Mouse (Mus musculus): ENCODE data around the gene Cpeb4. TPM values are rescaled to one million over a fixed set of nuclear protein-coding genes. Genes with fewer than 3 reads are reported as not detected.

The Cpeb4 gene
- polyA plus RNA-seq, 1 experiment from 2014 or later, result 15.1 TPM

DNA sequence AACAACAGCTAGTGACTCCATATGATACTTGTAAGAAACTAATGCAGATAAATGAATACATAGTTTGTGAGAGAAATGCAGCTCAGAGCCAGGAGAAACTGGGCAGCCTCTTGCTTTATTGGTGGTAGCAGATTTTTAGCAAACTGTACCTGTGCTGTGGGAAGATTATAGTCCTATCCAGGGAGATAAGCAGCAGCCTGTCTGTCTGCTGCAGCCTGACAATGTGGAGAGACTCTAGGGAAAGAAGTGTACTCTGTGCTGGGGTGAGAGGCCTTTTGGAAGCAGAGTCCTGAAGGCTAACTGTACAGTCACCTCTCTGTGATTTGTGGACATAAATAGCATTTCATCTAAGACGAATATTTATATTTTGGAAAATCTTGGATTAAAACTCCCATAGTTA lies 11.7 kb downstream of the Cpeb4 start:
- no peaks in the 10 kb centered on the region for H3K36me3 ChIP-seq
- WGBS, result 89% methylated on average over 1 of the region's 1 CpGs
- no peaks in the 10 kb centered on the region for H3K9me3 ChIP-seq
- H3K9ac ChIP-seq, result no peak overlapping the region; the same call in 1 of the 2 replicates
- ATAC-seq (ENCODE audit: low read depth), result no peak
- H3K4me1 ChIP-seq (replicated peaks), result peaks cover 27% of the 10 kb centered on the region
- H3K27ac ChIP-seq (replicated peaks), result no peak overlapping the region
- H3K4me2 ChIP-seq, result no peak overlapping the region
- H3K27me3 ChIP-seq, result no peaks in the 10 kb centered on the region
- no peak overlapping the region for H3K4me3 ChIP-seq

GRCm38 (mm10) chr11:31885765-31886164 lies 13.8 kb downstream of the Cpeb4 start:
- Histone ChIP-seq H3K9me3 (no peaks in the 10 kb centered on the region), H3K9ac (no peak overlapping the region), H3K4me2 (no peak overlapping the region), H3K4me3 (no peak overlapping the region), H3K36me3 (peaks cover 4% of the 10 kb centered on the region; the same call in 1 of the 2 replicates), H3K4me1 (replicated peaks) (peaks cover 27% of the 10 kb centered on the region), H3K27me3 (no peaks in the 10 kb centered on the region), H3K27ac (replicated peaks) (no peak overlapping the region)
- no peak for ATAC-seq (ENCODE audit: low read depth)
- WGBS, result 76% methylated on average over 1 of the region's 1 CpGs

DNA sequence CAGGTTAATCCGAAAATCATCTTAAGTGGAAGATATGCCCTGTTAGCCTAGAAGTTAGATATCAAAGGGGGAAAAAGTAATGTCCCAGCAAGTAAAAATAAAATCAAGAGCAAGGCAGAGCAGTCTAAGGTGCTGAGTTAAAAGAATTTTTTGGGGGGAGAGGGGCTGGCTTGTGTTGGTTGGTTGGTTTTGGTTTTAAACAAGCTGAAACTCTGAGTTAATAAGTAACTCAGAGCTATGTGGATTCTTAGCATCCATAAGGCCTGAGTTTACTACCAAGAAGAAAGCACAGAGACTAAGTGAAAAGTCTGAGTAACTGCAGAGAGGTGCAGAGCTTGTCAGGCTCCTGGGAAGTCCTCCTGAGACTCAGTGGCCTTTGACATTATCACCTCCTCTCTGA lies 16.2 kb downstream of the Cpeb4 start:
- no peaks in the 10 kb centered on the region for H3K9me3 ChIP-seq
- H3K36me3 ChIP-seq, result peaks cover 4% of the 10 kb centered on the region; the same call in 1 of the 2 replicates
- no peaks in the 10 kb centered on the region for H3K27me3 ChIP-seq
- H3K4me3 ChIP-seq, result no peak overlapping the region
- ATAC-seq (ENCODE audit: low read depth), result no peak
- peaks cover 10% of the 10 kb centered on the region for H3K4me1 ChIP-seq (replicated peaks)
- no peak overlapping the region for H3K27ac ChIP-seq (replicated peaks)
- 81% methylated on average over 1 of the region's 1 CpGs for WGBS
- no peak overlapping the region for H3K4me2 ChIP-seq
- H3K9ac ChIP-seq, result no peak overlapping the region

GRCm38 (mm10) chr11:31892152-31892551 lies 20.1 kb downstream of the Cpeb4 start:
- H3K4me1 ChIP-seq (replicated peaks), result peaks cover 3% of the 10 kb centered on the region
- no peak overlapping the region for H3K4me2 ChIP-seq
- no peak overlapping the region for H3K27ac ChIP-seq (replicated peaks)
- no peak overlapping the region for H3K9ac ChIP-seq
- H3K27me3 ChIP-seq, result no peaks in the 10 kb centered on the region
- H3K4me3 ChIP-seq, result no peak overlapping the region
- H3K9me3 ChIP-seq, result no peaks in the 10 kb centered on the region
- ATAC-seq (ENCODE audit: low read depth), result no peak
- peaks cover 4% of the 10 kb centered on the region; the same call in 1 of the 2 replicates for H3K36me3 ChIP-seq
- 72% methylated on average over 3 of the region's 3 CpGs for WGBS

GRCm38 (mm10) chr11:31893639-31894038 lies 21.6 kb downstream of the Cpeb4 start:
- H3K27me3 ChIP-seq, result no peaks in the 10 kb centered on the region
- ATAC-seq (ENCODE audit: low read depth), result no peak
- H3K9me3 ChIP-seq, result no peaks in the 10 kb centered on the region
- no peak overlapping the region for H3K4me2 ChIP-seq
- WGBS, result 75% methylated on average over 2 of the region's 2 CpGs
- H3K36me3 ChIP-seq, result peaks cover 7% of the 10 kb centered on the region; the same call in 1 of the 2 replicates
- H3K9ac ChIP-seq, result no peak overlapping the region
- H3K4me1 ChIP-seq (replicated peaks), result peaks cover 3% of the 10 kb centered on the region
- H3K27ac ChIP-seq (replicated peaks), result no peak overlapping the region
- H3K4me3 ChIP-seq, result no peak overlapping the region

DNA sequence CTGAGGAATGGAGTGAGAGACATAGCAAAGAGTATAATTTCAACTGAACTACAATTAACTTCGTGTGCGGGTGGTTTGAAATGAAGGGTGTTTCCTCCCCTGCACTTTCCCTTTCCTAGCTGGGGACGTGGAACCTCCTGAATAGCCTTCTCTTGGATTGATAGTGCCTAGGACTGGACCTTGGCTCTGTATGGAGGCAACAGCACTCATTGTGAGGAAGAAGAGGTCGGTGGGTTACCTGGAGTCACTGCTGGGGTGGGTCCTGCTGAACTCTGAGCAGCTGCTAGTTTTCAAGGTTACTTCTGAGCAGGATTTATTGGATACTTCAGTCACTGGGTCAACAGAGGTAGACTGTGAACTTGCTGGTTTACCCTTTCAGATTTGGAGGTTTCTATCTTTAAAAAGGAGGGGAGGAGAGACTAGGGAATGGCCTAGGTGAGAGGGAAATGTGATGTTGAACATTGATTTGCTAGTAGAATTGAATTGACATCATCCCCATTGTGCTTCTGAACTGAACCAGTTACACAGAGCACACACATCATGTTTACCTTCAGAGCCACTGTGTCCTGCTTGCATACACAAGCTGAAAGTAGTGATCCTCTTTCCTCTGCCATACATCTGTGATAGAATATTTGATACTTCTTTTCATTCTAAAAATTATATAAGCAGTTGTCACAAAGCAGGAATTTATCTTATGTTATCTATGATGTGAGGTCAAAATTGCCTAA lies 24.2 kb downstream of the Cpeb4 start:
- H3K4me3 ChIP-seq, result no peak overlapping the region
- no peak overlapping the region for H3K4me2 ChIP-seq
- peaks cover 3% of the 10 kb centered on the region; the same call in 1 of the 2 replicates for H3K36me3 ChIP-seq
- no peak overlapping the region for H3K27ac ChIP-seq (replicated peaks)
- WGBS, result 73% methylated on average over 4 of the region's 4 CpGs
- H3K9me3 ChIP-seq, result no peaks in the 10 kb centered on the region
- H3K9ac ChIP-seq, result no peak overlapping the region
- no peak for ATAC-seq (ENCODE audit: low read depth)
- peaks cover 3% of the 10 kb centered on the region for H3K4me1 ChIP-seq (replicated peaks)
- H3K27me3 ChIP-seq, result no peaks in the 10 kb centered on the region

- Histone ChIP-seq H3K4me2 (no peak overlapping the region), H3K27me3 (no peaks in the 10 kb centered on the region), H3K36me3 (peaks cover 3% of the 10 kb centered on the region; the same call in 1 of the 2 replicates), H3K4me3 (no peak overlapping the region), H3K9me3 (no peaks in the 10 kb centered on the region), H3K27ac (replicated peaks) (no peak overlapping the region), H3K9ac (no peak overlapping the region), H3K4me1 (replicated peaks) (peaks cover 3% of the 10 kb centered on the region; the same call in 1 of the 2 replicates)
- ATAC-seq (ENCODE audit: low read depth), result no peak
- WGBS, result 90% methylated on average over 3 of the region's 3 CpGs
Observed at GRCm38 (mm10) chr11:31896905-31897304, 24.9 kb downstream of the Cpeb4 start.

DNA sequence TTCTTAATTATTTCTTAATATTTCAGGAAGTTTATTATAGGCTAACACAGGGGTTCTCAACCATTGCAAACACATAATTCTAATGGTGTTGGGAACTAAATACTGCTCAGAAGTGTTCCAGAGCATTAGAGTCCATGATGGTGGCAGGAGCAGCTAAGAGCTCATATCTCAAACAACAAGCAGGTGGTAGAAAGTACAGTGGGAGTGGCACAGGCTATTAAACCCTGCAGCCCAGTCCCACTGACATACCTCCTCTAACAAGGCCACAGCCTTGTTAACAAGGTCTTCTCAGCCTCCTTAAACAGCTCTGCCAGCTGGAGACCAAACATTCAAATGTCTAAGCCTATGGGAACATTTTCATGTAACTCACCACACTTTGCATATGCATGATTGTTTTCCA lies 27.2 kb downstream of the Cpeb4 start:
- Histone ChIP-seq H3K4me2 (no peak overlapping the region), H3K4me3 (no peak overlapping the region), H3K36me3 (peaks cover 3% of the 10 kb centered on the region; the same call in 1 of the 2 replicates), H3K9me3 (no peaks in the 10 kb centered on the region), H3K4me1 (replicated peaks) (no peaks in the 10 kb centered on the region), H3K27me3 (no peaks in the 10 kb centered on the region), H3K27ac (replicated peaks) (no peak overlapping the region), H3K9ac (no peak overlapping the region)
- ATAC-seq (ENCODE audit: low read depth), result no peak

DNA sequence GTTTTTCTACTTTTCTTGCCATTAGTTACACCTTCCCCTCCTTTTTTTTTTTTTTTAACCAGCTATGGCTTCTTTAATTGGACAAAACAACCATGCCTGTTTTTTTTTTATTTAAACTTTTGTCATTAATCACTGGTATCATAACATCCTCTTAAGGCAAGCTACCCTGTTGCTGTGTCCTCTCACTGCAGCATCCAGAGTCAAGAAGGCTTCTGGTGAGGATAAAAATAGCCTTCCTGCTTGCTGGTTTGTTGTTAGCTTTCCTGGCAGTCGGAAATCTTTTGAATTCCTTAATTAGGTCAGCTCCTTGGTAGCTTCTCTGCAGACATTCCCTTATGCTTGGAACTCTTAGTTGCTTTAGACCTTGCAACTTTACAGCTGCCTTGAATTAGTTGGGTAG lies 28.7 kb downstream of the Cpeb4 start:
- Histone ChIP-seq H3K27me3 (no peaks in the 10 kb centered on the region), H3K36me3 (peaks cover 3% of the 10 kb centered on the region; the same call in 1 of the 2 replicates), H3K4me3 (no peak overlapping the region), H3K4me1 (replicated peaks) (no peaks in the 10 kb centered on the region), H3K27ac (replicated peaks) (no peak overlapping the region), H3K4me2 (no peak overlapping the region), H3K9ac (no peak overlapping the region), H3K9me3 (no peaks in the 10 kb centered on the region)
- ATAC-seq (ENCODE audit: low read depth), result no peak
- 15% methylated on average over 1 of the region's 1 CpGs for WGBS

DNA sequence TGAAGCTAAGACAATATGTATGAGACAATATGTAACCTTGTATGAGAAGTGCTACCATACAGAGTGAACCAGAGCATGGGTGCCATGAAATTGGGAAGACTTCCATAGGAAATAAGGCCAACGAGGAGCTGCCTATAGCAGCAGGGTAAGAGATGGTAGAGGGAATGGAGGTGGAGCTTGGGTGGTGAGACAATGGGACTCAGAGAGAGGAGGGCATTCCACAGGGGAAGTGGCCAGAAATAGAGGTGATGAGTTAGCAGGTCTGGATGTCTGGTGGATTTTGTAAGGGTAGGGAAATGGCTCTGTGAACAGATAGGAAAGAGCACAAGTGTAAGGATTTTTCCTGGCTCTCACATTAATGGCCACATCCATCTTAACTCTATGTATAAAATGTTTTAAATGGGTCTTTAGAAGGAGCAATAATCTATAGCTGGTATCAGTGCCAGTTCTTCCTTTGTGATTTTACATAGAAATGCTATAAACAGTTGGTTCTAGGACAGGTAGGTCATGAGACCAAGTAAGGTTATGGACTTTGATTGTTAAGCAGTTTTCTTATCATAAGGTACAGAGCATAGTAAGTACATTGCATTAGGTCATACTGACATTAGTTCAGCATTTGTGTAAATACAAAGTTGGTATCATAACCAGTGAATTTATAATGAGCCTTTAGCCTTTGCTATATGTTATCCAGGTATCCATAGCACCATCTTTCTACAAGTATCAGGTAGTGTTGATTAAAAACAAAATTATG lies 30.4 kb downstream of the Cpeb4 start:
- H3K4me3 ChIP-seq, result no peak overlapping the region
- H3K9ac ChIP-seq, result no peak overlapping the region
- no peak overlapping the region for H3K4me2 ChIP-seq
- no peaks in the 10 kb centered on the region for H3K4me1 ChIP-seq (replicated peaks)
- H3K36me3 ChIP-seq, result peaks cover 3% of the 10 kb centered on the region; the same call in 1 of the 2 replicates
- WGBS, result 74% methylated on average over 1 of the region's 1 CpGs
- no peaks in the 10 kb centered on the region for H3K27me3 ChIP-seq
- no peak overlapping the region for H3K27ac ChIP-seq (replicated peaks)
- H3K9me3 ChIP-seq, result no peaks in the 10 kb centered on the region
- no peak for ATAC-seq (ENCODE audit: low read depth)

DNA sequence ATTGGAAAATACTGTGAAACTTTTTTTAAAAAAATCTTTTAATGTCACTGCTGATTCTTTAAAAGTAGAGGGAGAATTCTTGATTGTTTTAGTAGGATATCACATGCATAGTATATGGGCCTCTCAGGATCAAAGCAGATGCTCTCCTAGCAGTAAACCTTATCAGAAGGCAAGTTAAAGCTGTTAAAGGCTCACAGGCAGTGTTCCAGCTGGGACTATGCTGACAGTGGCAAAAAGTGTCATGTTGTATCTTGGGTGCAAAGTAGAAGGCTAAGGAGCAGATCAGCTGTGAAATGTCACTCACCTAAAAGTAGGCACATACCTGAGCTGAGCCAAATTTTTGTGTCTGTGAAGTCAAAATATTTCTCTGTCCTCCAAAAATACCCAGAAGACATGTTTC lies 34.5 kb downstream of the Cpeb4 start:
- H3K4me3 ChIP-seq, result no peak overlapping the region
- no peak overlapping the region for H3K27ac ChIP-seq (replicated peaks)
- H3K27me3 ChIP-seq, result no peaks in the 10 kb centered on the region
- H3K9me3 ChIP-seq, result no peaks in the 10 kb centered on the region
- H3K4me2 ChIP-seq, result no peak overlapping the region
- no peaks in the 10 kb centered on the region for H3K36me3 ChIP-seq
- no peak overlapping the region for H3K9ac ChIP-seq
- no peak for ATAC-seq (ENCODE audit: low read depth)
- H3K4me1 ChIP-seq (replicated peaks), result no peaks in the 10 kb centered on the region

DNA sequence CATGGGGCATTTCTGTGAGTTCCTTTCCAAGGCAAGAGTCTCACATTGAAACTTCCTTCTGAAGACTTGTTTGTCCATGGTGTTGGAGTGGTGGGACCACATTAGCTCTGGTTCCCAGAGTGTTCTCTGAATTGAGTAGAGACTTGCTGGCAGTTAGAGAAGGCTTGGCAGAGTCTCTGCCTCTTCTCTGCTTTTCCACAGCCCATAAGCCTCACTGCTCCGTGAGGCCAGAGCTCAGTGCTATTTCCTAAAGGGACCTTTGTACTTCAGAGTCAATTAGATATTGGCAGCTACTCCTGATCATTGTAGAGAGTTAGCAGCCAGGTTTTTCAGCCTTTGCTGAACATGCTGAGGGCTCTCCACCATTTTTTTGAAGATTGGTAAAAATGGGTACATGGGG lies 35.6 kb downstream of the Cpeb4 start:
- 69% methylated on average over 1 of the region's 1 CpGs for WGBS
- Histone ChIP-seq H3K4me1 (replicated peaks) (no peaks in the 10 kb centered on the region), H3K9me3 (no peaks in the 10 kb centered on the region), H3K4me3 (no peak overlapping the region), H3K36me3 (no peaks in the 10 kb centered on the region), H3K9ac (no peak overlapping the region), H3K4me2 (no peak overlapping the region), H3K27me3 (no peaks in the 10 kb centered on the region), H3K27ac (replicated peaks) (no peak overlapping the region)
- no peak for ATAC-seq (ENCODE audit: low read depth)

Measured in neural tube, embryonic 13.5 days (tissue).